Mouse (Mus musculus) telencephalon, adult 2 months (tissue): ENCODE data around the gene Atp8b5.

ENCODE experiments used
- DNase-seq: peaks from one replicate; pipeline ENCODE4 v3.0.0-alpha.2; 2011; ENCODE audit warnings: low read depth, low spot score

Gene Atp8b5

DNA sequence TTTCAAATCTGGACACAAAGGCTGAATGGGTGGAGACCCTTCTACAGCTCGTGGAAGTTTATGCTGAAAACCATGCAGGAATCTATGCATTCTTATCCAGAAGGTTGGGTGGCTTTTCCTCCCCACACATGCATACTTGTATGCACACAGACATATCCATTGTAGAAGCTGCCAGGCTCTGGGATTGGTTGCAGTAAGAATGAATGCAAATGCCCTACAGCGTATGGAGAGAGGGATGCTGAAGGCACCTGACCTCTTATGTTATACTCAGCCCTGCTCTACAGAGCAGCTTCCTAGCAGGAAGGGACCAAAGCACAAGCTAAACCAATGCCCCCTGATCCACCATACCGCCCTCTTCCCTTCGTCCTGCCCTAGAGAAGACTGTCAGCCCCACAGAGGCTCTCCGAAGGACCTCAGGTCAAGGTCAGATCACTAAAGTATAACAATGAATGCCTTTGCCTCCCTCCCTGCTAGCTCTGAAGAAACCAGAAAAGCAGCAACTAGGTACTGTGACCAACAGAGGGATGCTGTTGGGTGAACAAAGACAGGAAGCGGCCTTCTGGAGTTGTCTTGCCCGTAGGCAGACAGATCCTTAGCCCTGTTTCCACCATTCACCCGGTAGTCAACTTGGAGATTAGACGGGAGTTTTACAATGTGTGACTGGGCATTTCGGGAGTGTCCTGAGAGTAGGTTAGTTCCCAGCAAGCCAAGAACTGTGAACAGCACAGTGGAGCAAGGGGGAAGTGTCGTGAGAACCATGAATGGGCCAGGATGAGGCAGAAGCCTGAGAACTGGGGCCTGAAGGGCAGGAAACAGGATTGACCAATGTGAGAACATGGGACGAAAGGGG lies 140.3 kb downstream of the Atp8b5 start:
- no peak for DNase-seq

DNA sequence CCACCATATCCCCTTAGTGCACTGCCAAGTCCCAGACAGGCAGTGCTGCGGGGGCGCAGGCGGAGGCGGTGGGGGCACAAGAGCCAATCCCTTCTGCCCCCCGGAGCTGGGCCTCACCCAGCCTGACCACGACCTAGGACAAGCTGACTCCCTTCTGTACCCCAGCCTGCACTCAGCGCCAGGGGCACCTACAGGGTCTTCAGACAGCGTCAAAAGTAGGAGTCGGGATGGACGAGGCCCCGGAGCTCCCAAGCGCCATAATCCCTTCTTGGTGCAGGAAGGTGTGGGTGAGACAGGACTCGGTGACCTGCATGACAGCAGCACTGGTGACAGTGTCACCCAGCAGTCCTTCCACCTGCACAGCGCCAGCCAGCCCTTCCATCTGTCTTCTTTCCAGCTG lies 147.8 kb downstream of the Atp8b5 start:
- DNase-seq: no peak

DNA sequence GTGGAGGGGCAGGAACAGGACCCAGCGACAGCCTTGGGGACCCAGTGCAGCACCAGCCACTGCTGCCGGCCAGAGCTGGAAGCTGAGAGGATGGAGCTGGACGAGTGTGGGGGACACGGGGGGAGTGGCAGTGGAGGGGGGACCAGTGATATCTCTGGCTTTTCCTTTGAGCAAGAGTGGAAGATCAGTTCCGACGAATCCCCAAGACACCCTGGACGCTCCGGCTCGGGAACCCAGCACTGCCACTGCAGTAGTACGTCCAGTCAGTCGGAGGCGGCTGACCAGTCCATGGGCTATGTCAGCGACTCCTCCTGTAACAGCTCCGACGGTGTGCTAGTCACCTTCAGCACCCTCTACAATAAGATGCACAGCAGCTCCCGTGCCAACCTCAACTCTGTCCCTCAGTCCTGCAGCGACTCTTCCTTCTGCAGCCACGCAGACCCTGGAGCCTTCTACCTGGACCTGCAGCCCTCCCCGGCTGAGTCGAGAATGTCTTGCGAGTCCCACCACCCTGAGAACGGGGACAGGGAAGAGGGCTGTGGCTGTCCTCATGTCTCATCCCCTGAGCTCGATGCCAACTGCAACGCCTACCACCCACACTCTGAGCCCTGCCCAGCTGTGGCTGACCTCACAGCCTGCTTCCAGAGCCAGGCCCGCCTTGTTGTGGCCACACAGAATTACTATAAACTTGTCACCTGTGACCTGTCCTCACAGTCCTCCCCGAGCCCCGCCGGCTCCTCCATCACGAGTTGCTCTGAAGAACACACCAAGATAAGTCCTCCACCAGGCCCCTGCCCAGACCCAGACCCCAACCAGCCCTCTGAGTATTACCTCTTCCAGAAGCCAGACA lies 148.5 kb downstream of the Atp8b5 start:
- DNase-seq: no peak

GRCm38 (mm10) chr4:43416071-43416490 lies 149.1 kb downstream of the Atp8b5 start:
- DNase-seq: no peak

GRCm38 (mm10) chr4:43417269-43418062 lies 150.5 kb downstream of the Atp8b5 start:
- no peak for DNase-seq

DNA sequence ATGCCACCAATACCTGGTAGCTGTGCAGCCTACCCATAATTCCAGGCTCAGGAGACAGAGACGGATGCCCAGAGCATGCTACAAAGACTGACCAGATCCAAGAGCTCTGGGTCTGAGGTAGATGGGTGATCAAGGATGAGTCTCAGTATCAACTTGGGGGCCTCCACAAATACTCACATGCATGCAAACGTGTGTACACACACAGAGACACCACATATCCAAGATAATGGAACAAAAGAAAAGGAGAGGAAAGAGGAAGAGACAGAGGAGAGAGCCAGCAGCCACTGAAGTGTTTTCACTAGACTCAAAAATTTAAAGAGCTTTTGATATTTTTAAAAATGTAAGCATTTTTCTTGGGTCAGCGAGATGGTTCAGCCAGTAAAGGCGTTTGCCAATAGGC lies 151.5 kb downstream of the Atp8b5 start:
- no peak for DNase-seq

DNA sequence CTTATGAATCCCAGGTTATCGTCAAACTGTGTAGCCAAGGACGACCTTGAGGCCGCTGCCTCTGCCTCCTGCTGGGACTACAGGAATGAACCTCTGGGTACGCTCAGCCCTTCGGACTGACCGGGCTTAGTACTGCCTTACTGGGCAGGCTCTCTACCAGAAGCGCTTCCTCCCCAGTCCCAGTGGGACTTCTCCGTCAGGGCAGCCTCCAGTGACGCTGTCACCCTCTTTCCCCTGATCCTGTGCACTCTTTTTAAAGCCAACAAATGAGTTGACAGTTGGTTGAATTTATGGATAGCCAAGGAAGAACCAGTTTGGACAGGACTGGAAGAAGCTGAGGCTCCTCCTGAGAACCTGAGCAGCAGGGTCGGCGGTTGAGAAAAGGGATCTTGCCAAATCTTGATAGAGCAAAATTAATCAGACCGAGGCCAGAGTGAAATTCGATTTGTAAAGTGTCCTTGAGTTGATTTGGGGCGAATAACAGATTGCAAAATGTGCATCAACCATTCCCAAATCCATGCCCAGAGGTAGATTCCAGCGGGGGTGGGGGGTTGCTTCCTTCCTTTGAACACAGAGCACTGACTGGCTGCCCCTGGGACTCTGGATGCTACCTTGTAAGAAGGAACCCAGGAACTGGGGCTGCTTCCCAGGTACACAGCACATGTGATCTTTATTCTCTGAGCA lies 152.2 kb downstream of the Atp8b5 start:
- DNase-seq: no peak

DNA sequence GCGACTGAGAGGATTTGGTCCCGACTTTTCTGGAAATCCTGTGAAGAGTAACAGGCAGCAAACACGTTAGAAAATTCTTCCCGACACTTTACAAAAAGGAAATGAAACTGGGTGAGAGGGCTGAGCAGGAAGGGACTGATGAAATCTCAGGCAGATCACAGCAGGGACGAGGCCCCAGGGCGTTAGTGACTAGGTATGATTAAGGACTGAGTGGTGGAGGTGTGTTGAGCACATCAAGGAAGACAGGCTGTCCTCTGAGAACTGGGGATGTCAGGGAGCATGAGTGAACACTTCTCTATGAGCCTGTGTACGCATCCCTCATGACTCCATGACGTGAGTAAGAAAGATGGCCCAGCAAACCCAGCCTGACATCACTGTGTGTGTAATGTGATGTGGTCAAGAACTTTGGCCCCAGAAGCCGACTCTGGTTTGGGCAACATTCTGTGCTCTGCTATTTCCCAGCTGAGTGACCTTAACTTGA lies 152.9 kb downstream of the Atp8b5 start:
- no peak for DNase-seq

GRCm38 (mm10) chr4:43420305-43420704 lies 153.3 kb downstream of the Atp8b5 start:
- DNase-seq: no peak

- DNase-seq: no peak
Measured at GRCm38 (mm10) chr4:43421632-43422240, 154.8 kb downstream of the Atp8b5 start.
